Mouse (Mus musculus): ENCODE measurements around the gene Pdss2.

DNA sequence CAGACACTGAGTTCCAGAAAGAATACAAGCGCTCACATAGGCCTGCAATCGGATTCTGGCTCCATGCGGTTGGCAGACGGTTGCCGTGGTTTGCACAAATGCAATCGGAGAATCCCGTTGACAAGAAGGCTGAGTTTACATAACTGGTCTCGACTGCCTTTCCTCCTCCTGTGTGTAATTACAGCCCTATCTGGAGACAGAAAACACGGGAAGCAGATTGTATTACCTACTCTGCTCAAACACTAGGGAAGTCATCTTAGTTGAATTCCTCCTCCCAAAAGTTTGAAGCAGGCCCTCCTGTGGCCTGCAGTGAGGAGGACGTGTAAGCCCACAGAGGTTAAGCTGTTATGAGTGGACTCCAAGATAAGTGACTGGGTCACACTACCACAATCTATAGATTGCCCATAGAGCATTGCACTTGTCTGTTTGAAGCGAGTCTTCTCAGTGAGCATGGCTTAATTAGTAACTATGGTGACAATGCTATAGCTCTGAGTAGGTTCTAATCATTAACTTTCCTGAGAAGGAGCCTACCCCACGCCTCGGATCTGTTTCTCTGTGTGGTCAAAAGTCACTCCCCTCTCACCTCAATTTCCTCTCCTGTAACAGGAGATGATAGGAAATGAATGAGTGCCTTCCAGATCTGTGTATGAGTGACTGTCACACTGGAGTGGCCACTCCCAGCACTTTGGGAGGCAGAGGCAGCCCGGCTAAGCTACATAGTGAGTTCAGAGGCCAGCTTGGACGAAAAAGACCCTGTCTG lies 219.9 kb downstream of the Pdss2 start:
- TF ChIP-seq POLR2A (IDR thresholded peaks at IDR 0.05; ENCODE audit: control insufficient read depth, low read depth, low read length) (no peak), CTCF (IDR thresholded peaks at IDR 0.05; ENCODE audit: control insufficient read depth, insufficient read depth, insufficient replicate concordance, low read depth, low read length) (no peak)
